Mouse (Mus musculus) testis, adult 2 months (tissue): ENCODE results near the gene Dus3l.

Experiments
- CTCF ChIP-seq: fragments of 200-500 bp; IDR thresholded peaks from 2 replicates; pipeline ENCODE4 v1.5.1; 2012; ENCODE audit warnings: low read depth, mild to moderate bottlenecking, inconsistent platforms, low read length, moderate library complexity; ENCODE audit not compliant: control insufficient read depth, insufficient read depth, insufficient replicate concordance
- POLR2A ChIP-seq: fragments of 200-500 bp; IDR thresholded peaks from 2 replicates; pipeline ENCODE4 v1.6.1; 2012; ENCODE audit warnings: low read depth, mild to moderate bottlenecking, inconsistent platforms, low read length, moderate library complexity; ENCODE audit not compliant: control insufficient read depth

DNA sequence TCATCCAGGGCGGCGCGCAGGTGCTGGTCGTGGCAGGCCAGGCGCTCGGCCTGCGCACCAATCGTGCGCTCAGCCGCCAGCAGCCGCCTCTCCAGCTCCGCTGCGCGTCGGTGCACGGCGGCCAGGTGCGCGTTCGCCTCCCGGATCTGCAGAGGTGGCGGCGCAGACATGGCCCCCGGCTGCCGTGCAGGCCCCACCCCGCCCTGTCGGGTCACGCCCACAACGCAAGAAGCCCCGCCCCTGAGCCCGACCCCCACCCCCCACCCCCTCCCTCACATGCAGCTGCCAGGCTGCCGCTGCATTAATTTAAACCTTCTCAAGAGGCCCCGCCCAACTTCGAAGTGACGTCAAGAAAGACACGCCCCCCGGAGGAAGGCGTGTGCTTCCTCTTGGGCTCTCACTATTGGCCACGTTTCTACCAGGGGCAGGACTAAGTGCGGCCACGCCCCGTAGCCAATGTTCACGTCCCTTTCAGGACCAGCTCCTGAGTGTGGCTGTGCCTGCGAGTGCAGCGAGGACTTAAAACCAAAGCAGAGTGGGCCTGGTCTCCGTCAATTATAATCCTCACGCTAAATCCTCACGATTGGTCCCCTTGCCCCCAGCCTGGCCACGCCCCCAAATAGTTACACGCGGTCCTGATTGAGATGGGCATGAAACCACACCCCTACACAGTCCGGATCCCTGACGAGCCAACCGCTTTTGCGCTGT lies 47.7 kb upstream of the Dus3l start:
- TF ChIP-seq CTCF (no peak; the same call in 1 of the 2 replicates), POLR2A (peak; percentile 77)
